Mouse (Mus musculus) limb, embryonic 14.5 days (tissue): ENCODE data around the gene Gm5622. TPM values are rescaled to one million over a fixed set of nuclear protein-coding genes. Genes with fewer than 3 reads are reported as not detected.
"Not testable (repeated sequence)": the region's sequence is repeated elsewhere in the genome, so short reads cannot be mapped to it uniquely, and the experiment has no call there.

Source experiments
- ATAC-seq: fragments of 200-750 bp; cut with Nextera tagmentation; 2 replicates; pipeline ENCODE4 v1.8.0; 2017; ENCODE audit warnings: low read depth, moderate number of reproducible peaks, moderate TSS enrichment; ENCODE audit not compliant: low FRiP score
- DNase-seq: peaks from one replicate; pipeline ENCODE4 v3.0.0-alpha.2; 2015; ENCODE audit warnings: low spot score
- H3K27ac ChIP-seq: fragments of 300-500 bp; sonication (generic); replicated peaks from 2 replicates; pipeline ENCODE4 v1.5.1; 2014; ENCODE audit warnings: low read depth, mild to moderate bottlenecking, low read length, moderate library complexity, mixed read lengths
- H3K27me3 ChIP-seq: fragments of 300-500 bp; sonication (generic); 2 replicates; pipeline ENCODE4 v1.6.1; 2014; ENCODE audit warnings: low read length, mixed read lengths; ENCODE audit not compliant: control insufficient read depth, insufficient read depth
- H3K36me3 ChIP-seq: fragments of 300-500 bp; sonication (generic); 2 replicates; pipeline ENCODE4 v1.6.1; 2014; ENCODE audit warnings: mild to moderate bottlenecking, low read length, moderate library complexity, mixed read lengths; ENCODE audit not compliant: control insufficient read depth, insufficient read depth
- H3K4me1 ChIP-seq: fragments of 300-500 bp; sonication (generic); 2 replicates; pipeline ENCODE4 v1.6.1; 2014; ENCODE audit warnings: antibody characterized with exemption, low read length, mixed read lengths; ENCODE audit not compliant: control insufficient read depth, insufficient read depth
- H3K4me2 ChIP-seq: fragments of 300-500 bp; sonication (generic); replicated peaks from 2 replicates; pipeline ENCODE4 v1.6.1; 2014; ENCODE audit warnings: low read depth, mild to moderate bottlenecking, low read length, moderate library complexity; ENCODE audit not compliant: severe bottlenecking
- H3K4me3 ChIP-seq: fragments of 300-500 bp; sonication (generic); replicated peaks from 2 replicates; pipeline ENCODE4 v1.5.1; 2014; ENCODE audit warnings: low read length
- H3K9ac ChIP-seq: fragments of 300-500 bp; sonication (generic); 2 replicates; pipeline ENCODE4 v1.6.1; 2014; ENCODE audit warnings: mild to moderate bottlenecking, low read depth, low read length, moderate library complexity; ENCODE audit not compliant: severe bottlenecking
- H3K9me3 ChIP-seq: fragments of 300-500 bp; sonication (generic); 2 replicates; pipeline ENCODE4 v1.6.1; 2016; ENCODE audit warnings: low read length; ENCODE audit not compliant: control insufficient read depth
- POLR2A ChIP-seq: fragments of 200-500 bp; IDR thresholded peaks from 2 replicates; pipeline ENCODE4 v1.8.0; 2012; ENCODE audit warnings: inconsistent platforms, mild to moderate bottlenecking, moderate library complexity, borderline replicate concordance; ENCODE audit not compliant: insufficient read depth, insufficient read length; ENCODE audit errors: extremely low read depth
- whole genome bisulfite sequencing: fragments of 180-500 bp; shearing (Covaris S2); extraction: QIAGEN DNeasy Blood & Tissue Kit; methylation state at CpG from one replicate; pipeline ENCODE4 v1.1.7; 2014; 5-methylcytosine and 5-hydroxymethylcytosine counted together
- polyA plus RNA-seq, 2 experiments: library from polyadenylated mRNA; depleted of rRNA in 1 of 2; stranded (reverse) in 1 of 2; unstranded in 1 of 2; fragments of >200 nt; fragmentation: Nextera tagmentation in 1 of 2; extraction: Ambion mirVana in 1 of 2; gene quantifications; 2 replicates each; pipeline versions ENCODE4 v1.2.1 to v1.2.3; 2012 to 2014

The Gm5622 gene
- polyA plus RNA-seq, 2 experiments = not detected

DNA sequence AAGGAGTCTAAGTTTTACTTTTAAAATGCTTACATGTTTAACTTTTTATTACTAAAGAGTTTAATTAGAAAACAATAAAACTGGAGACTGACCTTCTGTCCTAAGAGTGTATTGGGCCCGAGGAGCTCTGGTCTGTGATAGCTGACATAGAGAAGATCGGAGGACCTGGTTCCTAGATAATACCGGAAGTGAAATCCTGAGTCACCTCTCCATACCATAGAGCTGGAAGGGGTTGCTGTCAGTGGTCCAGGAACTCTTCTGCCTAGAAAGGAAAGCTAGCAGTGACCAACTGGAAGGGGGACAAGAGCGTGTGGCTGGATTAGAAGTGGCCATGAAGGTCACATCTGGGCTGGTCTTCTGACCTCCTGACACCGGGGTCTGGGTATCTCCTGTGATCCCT lies 124.7 kb downstream of the Gm5622 start:
- Histone ChIP-seq H3K9ac (no peak overlapping the region), H3K4me2 (no peak overlapping the region), H3K27ac (no peak overlapping the region), H3K27me3 (no peaks in the 10 kb centered on the region), H3K4me1 (no peaks in the 10 kb centered on the region), H3K4me3 (no peak overlapping the region), H3K9me3 (no peaks in the 10 kb centered on the region), H3K36me3 (no peaks in the 10 kb centered on the region)
- DNase-seq (no peak), ATAC-seq (no peak)
- TF ChIP-seq POLR2A = no peak
- WGBS = 86% methylated on average over 5 of the region's 5 CpGs

DNA sequence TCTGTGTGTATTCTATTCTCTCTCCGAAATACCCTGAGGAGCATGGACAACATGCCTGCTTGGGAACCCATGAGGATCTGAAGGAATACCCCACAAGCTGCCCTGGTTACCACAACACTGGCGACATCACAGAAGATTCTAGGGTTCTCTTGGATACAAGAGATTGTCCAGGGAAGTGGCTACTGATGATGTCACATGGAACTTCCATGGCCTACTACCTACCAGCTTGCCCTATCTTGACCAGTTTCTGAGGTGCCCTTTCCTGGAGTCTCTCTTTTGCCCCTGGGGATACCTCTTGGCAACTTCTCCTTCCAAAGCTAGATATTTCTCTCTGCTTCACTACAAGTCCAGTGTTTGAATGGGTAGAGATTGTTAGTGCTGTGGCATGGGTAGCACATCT lies 142.8 kb downstream of the Gm5622 start, which contains the start of gene Gm17079:
Gene Gm17079, minus strand, starts transcription at position 101 of the 400 bp plus-strand sequence.
- not testable (repeated sequence) for H3K27ac ChIP-seq, H3K27me3 ChIP-seq, H3K4me2 ChIP-seq, H3K36me3 ChIP-seq, DNase-seq, H3K4me3 ChIP-seq, H3K4me1 ChIP-seq, H3K9ac ChIP-seq, H3K9me3 ChIP-seq, ATAC-seq
- WGBS = 73% methylated on average over 1 of the region's 2 CpGs

Other genes starting within 250 kb of the Gm5622 start
- gene Gm7247, start 191.0 kb upstream of the Gm5622 start, polyA plus RNA-seq (2012; rRNA removed) = not detected in 2 replicates
- gene Gm7247, start 191.0 kb upstream of the Gm5622 start, polyA plus RNA-seq (2014; fragmentation: Nextera tagmentation; extraction: Ambion mirVana) = not detected in 2 replicates
- not detected in 2 replicates for gene Vmn2r88, start 142.0 kb upstream of the Gm5622 start, polyA plus RNA-seq (2012; rRNA removed)
- gene Vmn2r88, start 142.0 kb upstream of the Gm5622 start, polyA plus RNA-seq (2014; fragmentation: Nextera tagmentation; extraction: Ambion mirVana) = not detected in 2 replicates
- gene Vmn2r89, start 100.9 kb upstream of the Gm5622 start, polyA plus RNA-seq (2012; rRNA removed) = not detected in 2 replicates
- not detected in 2 replicates for gene Vmn2r89, start 100.9 kb upstream of the Gm5622 start, polyA plus RNA-seq (2014; fragmentation: Nextera tagmentation; extraction: Ambion mirVana)
- not detected in 2 replicates for gene Gm17175, start 21.3 kb downstream of the Gm5622 start, polyA plus RNA-seq (2012; rRNA removed)
- gene Gm17175, start 21.3 kb downstream of the Gm5622 start, polyA plus RNA-seq (2014; fragmentation: Nextera tagmentation; extraction: Ambion mirVana) = not detected in 2 replicates
- not detected in 2 replicates for gene Gm17174, start 39.3 kb downstream of the Gm5622 start, polyA plus RNA-seq (2012; rRNA removed)
- gene Gm17174, start 39.3 kb downstream of the Gm5622 start, polyA plus RNA-seq (2014; fragmentation: Nextera tagmentation; extraction: Ambion mirVana) = not detected in 2 replicates
- gene Gm17078, start 58.5 kb downstream of the Gm5622 start, polyA plus RNA-seq (2012; rRNA removed) = not detected in 2 replicates
- gene Gm17078, start 58.5 kb downstream of the Gm5622 start, polyA plus RNA-seq (2014; fragmentation: Nextera tagmentation; extraction: Ambion mirVana) = not detected in 2 replicates
- gene Gm4181, start 82.9 kb downstream of the Gm5622 start, polyA plus RNA-seq (2012; rRNA removed) = not detected in 2 replicates
- not detected in 2 replicates for gene Gm4181, start 82.9 kb downstream of the Gm5622 start, polyA plus RNA-seq (2014; fragmentation: Nextera tagmentation; extraction: Ambion mirVana)
- not detected in 2 replicates for gene Gm17079, start 142.7 kb downstream of the Gm5622 start, polyA plus RNA-seq (2012; rRNA removed)
- not detected in 2 replicates for gene Gm17079, start 142.7 kb downstream of the Gm5622 start, polyA plus RNA-seq (2014; fragmentation: Nextera tagmentation; extraction: Ambion mirVana)
- gene Gm5800, start 164.4 kb downstream of the Gm5622 start, polyA plus RNA-seq (2012; rRNA removed) = not detected in 2 replicates
- gene Gm5800, start 164.4 kb downstream of the Gm5622 start, polyA plus RNA-seq (2014; fragmentation: Nextera tagmentation; extraction: Ambion mirVana) = not detected in 2 replicates
- gene Ang4, start 220.8 kb downstream of the Gm5622 start, polyA plus RNA-seq (2012; rRNA removed) = not detected in 2 replicates
- not detected in 2 replicates for gene Ang4, start 220.8 kb downstream of the Gm5622 start, polyA plus RNA-seq (2014; fragmentation: Nextera tagmentation; extraction: Ambion mirVana)
- not detected in 2 replicates for gene AY358078, start 247.3 kb downstream of the Gm5622 start, polyA plus RNA-seq (2012; rRNA removed)
- not detected in 2 replicates for gene AY358078, start 247.3 kb downstream of the Gm5622 start, polyA plus RNA-seq (2014; fragmentation: Nextera tagmentation; extraction: Ambion mirVana)